Mouse (Mus musculus): ENCODE measurements around the gene Sec14l1. TPM values are rescaled to one million over a fixed set of nuclear protein-coding genes. Genes with fewer than 3 reads are reported as not detected.

Gene Sec14l1
- polyA plus RNA-seq, 1 experiment from 2014 or later: 9.2 TPM

GRCm38 (mm10) chr11:117098784-117099183 lies 16.2 kb upstream of the Sec14l1 start:
- Histone ChIP-seq H3K27ac (ENCODE audit: low read depth) (no peak overlapping the region), H3K9ac (replicated peaks) (no peak overlapping the region), H3K4me3 (ENCODE audit: low read depth, low read length) (no peak overlapping the region), H3K4me2 (ENCODE audit: low read depth, low read length) (no peak overlapping the region), H3K9me3 (ENCODE audit: low read length) (no peaks in the 10 kb centered on the region), H3K4me1 (ENCODE audit: insufficient read depth) (peaks cover 2% of the 10 kb centered on the region; the same call in 1 of the 2 replicates), H3K36me3 (replicated peaks; ENCODE audit: insufficient read depth, low read length) (no peaks in the 10 kb centered on the region), H3K27me3 (ENCODE audit: insufficient read depth, low read length) (no peaks in the 10 kb centered on the region)
- no peak for TF ChIP-seq EP300 (IDR thresholded peaks at IDR 0.05; ENCODE audit: low read depth)
- TF ChIP-seq CTCF (IDR thresholded peaks at IDR 0.05; ENCODE audit: low read depth): no peak
- no peak for ATAC-seq
- DNase-seq: no peak
- whole genome bisulfite sequencing (ENCODE audit: insufficient replicate concordance): 58% methylated on average over 3 of the region's 3 CpGs

GRCm38 (mm10) chr11:117099372-117099771 lies 15.6 kb upstream of the Sec14l1 start:
- Histone ChIP-seq H3K4me2 (ENCODE audit: low read depth, low read length) (no peak overlapping the region), H3K36me3 (replicated peaks; ENCODE audit: insufficient read depth, low read length) (no peaks in the 10 kb centered on the region), H3K4me1 (ENCODE audit: insufficient read depth) (peaks cover 2% of the 10 kb centered on the region; the same call in 1 of the 2 replicates), H3K9me3 (ENCODE audit: low read length) (no peaks in the 10 kb centered on the region), H3K9ac (replicated peaks) (no peak overlapping the region), H3K4me3 (ENCODE audit: low read depth, low read length) (no peak overlapping the region), H3K27me3 (ENCODE audit: insufficient read depth, low read length) (no peaks in the 10 kb centered on the region), H3K27ac (ENCODE audit: low read depth) (no peak overlapping the region)
- no peak for TF ChIP-seq CTCF (IDR thresholded peaks at IDR 0.05; ENCODE audit: low read depth)
- no peak for TF ChIP-seq EP300 (IDR thresholded peaks at IDR 0.05; ENCODE audit: low read depth)
- ATAC-seq (no peak), DNase-seq (no peak)
- WGBS (ENCODE audit: insufficient replicate concordance): 45% methylated on average over 2 of the region's 2 CpGs

DNA sequence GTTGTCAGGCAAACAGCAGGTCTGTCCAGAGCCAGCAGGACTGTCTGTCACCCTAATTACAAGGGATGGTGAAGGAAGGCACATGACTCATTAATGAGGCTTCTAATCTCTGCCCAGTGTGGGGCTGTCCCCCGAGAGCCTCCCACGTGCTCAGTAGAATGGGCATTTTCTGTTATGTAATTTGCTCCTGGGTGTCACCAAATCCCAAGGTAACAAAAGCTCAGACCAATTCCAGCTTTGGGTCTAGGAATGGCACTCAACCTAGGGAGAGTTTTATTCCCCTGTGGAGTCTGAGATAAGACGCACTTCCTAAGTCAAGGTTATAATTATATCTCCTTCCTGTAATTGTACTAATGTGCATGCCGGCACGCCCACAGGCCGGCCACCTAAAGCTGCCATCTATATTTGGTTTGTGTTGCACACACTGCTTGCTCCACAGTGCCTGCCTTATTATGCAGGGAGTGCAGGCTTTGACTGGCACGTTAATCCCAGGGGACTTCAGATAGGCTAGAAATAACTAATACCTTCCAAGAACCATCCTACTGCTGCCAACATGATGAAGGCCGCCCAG lies 13.5 kb upstream of the Sec14l1 start:
- Histone ChIP-seq H3K27ac (ENCODE audit: low read depth) (peak overlapping the region; percentile 44; the same call in 1 of the 2 replicates), H3K36me3 (replicated peaks; ENCODE audit: insufficient read depth, low read length) (no peaks in the 10 kb centered on the region), H3K9me3 (ENCODE audit: low read length) (no peaks in the 10 kb centered on the region), H3K4me3 (ENCODE audit: low read depth, low read length) (no peak overlapping the region), H3K27me3 (ENCODE audit: insufficient read depth, low read length) (no peaks in the 10 kb centered on the region), H3K4me2 (ENCODE audit: low read depth, low read length) (no peak overlapping the region), H3K4me1 (ENCODE audit: insufficient read depth) (peaks cover 2% of the 10 kb centered on the region; the same call in 1 of the 2 replicates), H3K9ac (replicated peaks) (no peak overlapping the region)
- DNase-seq (no peak), ATAC-seq (peak; percentile 23; the same call in 1 of the 2 replicates)
- TF ChIP-seq EP300 (IDR thresholded peaks at IDR 0.05; ENCODE audit: low read depth) (no peak), CTCF (IDR thresholded peaks at IDR 0.05; ENCODE audit: low read depth) (no peak)
- 46% methylated on average over 8 of the region's 8 CpGs for WGBS (ENCODE audit: insufficient replicate concordance)

DNA sequence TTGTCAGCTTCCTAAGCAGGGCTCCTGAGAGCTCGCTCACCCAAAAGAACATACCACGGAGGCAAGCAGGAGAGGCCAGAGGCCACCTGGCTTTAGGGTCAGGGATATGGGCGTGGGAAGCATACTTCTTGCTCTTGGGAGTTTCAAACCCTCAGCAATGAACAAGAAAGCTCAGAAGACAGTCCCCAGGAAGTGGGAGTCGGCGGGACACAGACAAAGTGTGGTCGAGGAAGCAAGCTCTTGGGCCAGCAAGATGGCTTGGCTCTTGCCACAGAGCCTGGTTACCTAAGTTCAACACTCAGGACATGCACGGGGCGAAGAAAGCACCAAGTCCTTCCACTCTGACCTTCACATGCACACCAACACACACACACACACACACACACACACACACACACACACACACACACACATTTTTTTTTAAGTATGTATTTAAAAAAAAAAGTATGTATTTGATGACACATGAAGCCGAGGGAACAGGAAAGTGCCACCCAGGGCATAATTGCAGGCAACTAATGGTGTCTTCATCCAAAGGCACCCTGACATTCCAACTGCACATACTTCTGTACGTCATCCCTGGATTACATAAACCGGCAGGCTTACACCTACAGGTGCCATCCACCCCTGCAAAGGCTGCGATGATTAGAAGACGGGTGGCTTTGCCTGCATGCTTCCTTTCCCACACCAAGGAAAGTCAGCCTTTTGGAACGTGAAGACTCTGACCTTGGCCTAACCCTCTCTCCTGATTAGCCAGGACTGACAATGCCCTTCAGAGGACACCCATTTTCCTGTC lies 12.8 kb upstream of the Sec14l1 start:
- H3K4me2 ChIP-seq (ENCODE audit: low read depth, low read length): no peak overlapping the region
- DNase-seq (no peak), ATAC-seq (no peak)
- 62% methylated on average over 13 of the region's 14 CpGs for WGBS (ENCODE audit: insufficient replicate concordance)
- no peak for TF ChIP-seq CTCF (IDR thresholded peaks at IDR 0.05; ENCODE audit: low read depth)
- no peak for TF ChIP-seq EP300 (IDR thresholded peaks at IDR 0.05; ENCODE audit: low read depth)
- peaks cover 2% of the 10 kb centered on the region; the same call in 1 of the 2 replicates for H3K4me1 ChIP-seq (ENCODE audit: insufficient read depth)
- no peak overlapping the region for H3K4me3 ChIP-seq (ENCODE audit: low read depth, low read length)
- H3K27me3 ChIP-seq (ENCODE audit: insufficient read depth, low read length): no peaks in the 10 kb centered on the region
- peak overlapping the region; percentile 44; the same call in 1 of the 2 replicates for H3K27ac ChIP-seq (ENCODE audit: low read depth)
- H3K9me3 ChIP-seq (ENCODE audit: low read length): no peaks in the 10 kb centered on the region
- no peaks in the 10 kb centered on the region for H3K36me3 ChIP-seq (replicated peaks; ENCODE audit: insufficient read depth, low read length)
- H3K9ac ChIP-seq (replicated peaks): no peak overlapping the region

DNA sequence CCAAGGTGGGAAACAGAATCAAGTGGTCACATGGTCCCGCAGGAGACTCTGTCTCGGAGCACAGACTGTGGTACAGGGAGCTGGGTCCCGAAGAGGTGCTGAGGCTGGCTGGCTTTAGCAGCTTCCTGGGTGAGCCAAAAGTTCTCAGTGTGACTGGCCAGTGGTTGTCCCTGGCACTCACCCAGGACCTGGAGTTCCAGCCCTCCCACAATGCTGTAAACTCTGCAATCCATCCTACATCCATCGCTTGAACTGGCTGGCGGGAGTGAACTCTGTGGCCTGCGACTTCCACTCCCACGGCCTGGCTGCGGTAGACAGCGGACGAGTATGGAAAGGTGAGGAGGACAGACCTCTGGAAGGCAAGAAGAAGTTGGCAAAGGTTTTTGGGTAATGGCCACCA lies 11.4 kb upstream of the Sec14l1 start:
- H3K27me3 ChIP-seq (ENCODE audit: insufficient read depth, low read length): no peaks in the 10 kb centered on the region
- no peak for DNase-seq
- peaks cover 7% of the 10 kb centered on the region for H3K4me1 ChIP-seq (ENCODE audit: insufficient read depth)
- no peak overlapping the region for H3K4me3 ChIP-seq (ENCODE audit: low read depth, low read length)
- H3K36me3 ChIP-seq (replicated peaks; ENCODE audit: insufficient read depth, low read length): no peaks in the 10 kb centered on the region
- no peak overlapping the region for H3K9ac ChIP-seq (replicated peaks)
- peak; percentile 19; the same call in 1 of the 2 replicates for ATAC-seq
- no peaks in the 10 kb centered on the region for H3K9me3 ChIP-seq (ENCODE audit: low read length)
- no peak overlapping the region for H3K27ac ChIP-seq (ENCODE audit: low read depth)
- WGBS (ENCODE audit: insufficient replicate concordance): 66% methylated on average over 10 of the region's 10 CpGs
- TF ChIP-seq CTCF (IDR thresholded peaks at IDR 0.05; ENCODE audit: low read depth): no peak
- no peak for TF ChIP-seq EP300 (IDR thresholded peaks at IDR 0.05; ENCODE audit: low read depth)
- no peak overlapping the region for H3K4me2 ChIP-seq (ENCODE audit: low read depth, low read length)

GRCm38 (mm10) chr11:117104044-117104757 lies 10.8 kb upstream of the Sec14l1 start:
- Histone ChIP-seq H3K27ac (ENCODE audit: low read depth) (no peak overlapping the region), H3K9me3 (ENCODE audit: low read length) (no peaks in the 10 kb centered on the region), H3K9ac (replicated peaks) (no peak overlapping the region), H3K4me1 (ENCODE audit: insufficient read depth) (peaks cover 13% of the 10 kb centered on the region), H3K36me3 (replicated peaks; ENCODE audit: insufficient read depth, low read length) (no peaks in the 10 kb centered on the region), H3K4me3 (ENCODE audit: low read depth, low read length) (no peak overlapping the region), H3K27me3 (ENCODE audit: insufficient read depth, low read length) (no peaks in the 10 kb centered on the region), H3K4me2 (ENCODE audit: low read depth, low read length) (no peak overlapping the region)
- WGBS (ENCODE audit: insufficient replicate concordance): 83% methylated on average over 10 of the region's 10 CpGs
- no peak for TF ChIP-seq CTCF (IDR thresholded peaks at IDR 0.05; ENCODE audit: low read depth)
- TF ChIP-seq EP300 (IDR thresholded peaks at IDR 0.05; ENCODE audit: low read depth): no peak
- ATAC-seq (no peak), DNase-seq (no peak)

All from liver, postnatal 0 days (tissue).